Mouse (Mus musculus): ENCODE measurements around the gene Zfp445. TPM values are rescaled to one million over a fixed set of nuclear protein-coding genes. Genes with fewer than 3 reads are reported as not detected.

Zfp445 gene
- 2.0 and 7.3 TPM in 2 replicates for polyA plus RNA-seq (2012; rRNA removed; ENCODE audit: low replicate concordance)

DNA sequence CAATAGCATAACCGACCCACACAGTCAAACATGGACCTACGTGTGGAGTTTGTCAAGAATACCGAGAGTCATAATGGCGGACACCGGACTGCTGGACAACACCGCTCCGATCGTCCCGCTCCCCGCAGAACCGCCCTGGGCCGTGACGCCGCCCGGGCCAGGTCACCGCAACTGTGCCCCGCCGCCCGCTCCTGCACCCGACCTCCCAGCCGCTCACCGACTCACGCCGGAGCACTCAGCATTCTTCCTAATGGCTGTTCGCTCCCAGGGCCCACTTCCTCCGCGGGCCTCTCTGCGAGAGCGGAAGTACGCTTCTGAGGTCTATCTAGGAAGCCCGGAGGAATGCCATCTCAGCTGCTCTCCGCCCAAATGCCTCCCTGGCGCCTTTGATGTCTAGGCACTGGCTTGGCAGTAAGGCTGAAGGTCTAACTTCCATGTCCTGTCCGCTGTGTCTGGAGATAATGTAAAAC lies at the start of gene Zfp445:
TSS of gene Zfp445 (minus strand) at position 310 of the 470 bp plus-strand sequence.

GRCm38 (mm10) chr9:122885385-122885784 lies 19.6 kb upstream of the Zfp445 start, which contains the start of gene Zkscan7:
TSS of gene Zkscan7 (plus strand) at chr9:122885685.

DNA sequence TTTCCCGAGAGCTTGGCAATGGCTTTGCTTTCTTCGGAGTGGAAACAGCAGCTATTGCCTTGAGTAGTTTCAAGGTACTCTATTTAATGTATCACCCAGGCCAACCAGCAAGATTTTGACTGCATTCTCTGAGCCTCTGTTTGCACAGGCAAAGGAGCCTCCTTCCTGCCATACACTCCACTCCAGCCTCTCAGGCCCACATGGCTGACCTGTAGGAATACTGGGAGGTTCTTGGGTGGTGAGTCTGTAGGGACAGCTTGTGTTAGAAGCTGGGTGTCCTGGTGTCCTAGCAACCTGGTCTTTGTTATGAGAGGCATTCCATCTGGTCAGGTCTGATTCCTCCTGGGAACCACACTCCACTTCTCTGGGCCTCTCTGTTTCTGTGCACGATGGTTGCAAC lies 22.0 kb downstream of the Zfp445 start, which contains the start of gene Gm35549:
TSS of gene Gm35549 (minus strand) at position 276 of the 400 bp plus-strand sequence.

DNA sequence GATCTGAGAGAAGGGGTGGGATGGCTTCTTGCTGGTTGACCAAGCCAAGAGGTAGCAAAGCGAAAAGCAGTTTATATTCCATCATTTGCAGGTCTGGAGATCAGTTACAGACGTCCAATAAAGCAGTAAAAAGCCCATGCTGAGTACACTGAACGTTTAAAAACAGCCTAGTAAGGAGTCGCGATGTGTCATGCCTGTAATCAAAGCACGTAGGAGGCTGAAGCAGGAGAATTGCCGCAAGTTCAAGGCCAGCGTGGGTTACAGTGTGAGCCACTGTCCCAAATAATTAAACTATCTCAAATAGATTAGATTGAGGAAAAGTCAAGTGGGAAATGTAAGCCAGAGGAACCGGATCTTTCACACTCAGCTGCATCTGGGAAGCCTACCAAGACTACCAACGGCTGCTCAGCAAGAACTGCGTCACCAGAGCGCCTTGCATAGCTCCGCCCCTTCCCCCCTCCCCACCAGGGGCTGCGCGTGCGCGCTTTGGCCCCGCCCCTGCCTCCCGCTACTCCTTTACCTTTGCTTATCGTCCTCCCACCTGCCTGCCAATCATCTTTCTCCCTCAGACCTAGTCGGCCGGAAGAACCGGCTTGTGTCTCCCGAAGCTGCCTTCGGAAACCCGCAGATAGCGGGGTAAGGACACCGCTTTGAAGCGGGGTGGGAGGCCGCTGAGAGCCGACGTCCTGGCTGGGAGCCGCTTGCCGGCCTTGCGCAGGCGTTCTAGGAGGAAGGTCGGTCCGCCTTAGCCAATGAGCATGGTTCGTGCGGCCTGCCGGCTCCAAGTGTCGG lies 60.6 kb downstream of the Zfp445 start, which contains the start of gene Tcaim:
TSS of gene Tcaim (plus strand) at position 487 of the 792 bp plus-strand sequence.

Other genes starting within 250 kb of the Zfp445 start
- gene Topaz1, start 118.7 kb downstream of the Zfp445 start, polyA plus RNA-seq (2012; rRNA removed; ENCODE audit: low replicate concordance): not detected in 2 replicates
- 0.79 and 1.1 TPM in 2 replicates for gene Tcaim, start 60.5 kb downstream of the Zfp445 start, polyA plus RNA-seq (2012; rRNA removed; ENCODE audit: low replicate concordance)
- gene Gm35549, start 22.0 kb downstream of the Zfp445 start, polyA plus RNA-seq (2012; rRNA removed; ENCODE audit: low replicate concordance): not detected in 2 replicates
- gene Zkscan7, start 19.7 kb upstream of the Zfp445 start, polyA plus RNA-seq (2012; rRNA removed; ENCODE audit: low replicate concordance): 0.71 and 1.2 TPM in 2 replicates
- gene Zfp105, start 57.1 kb upstream of the Zfp445 start, polyA plus RNA-seq (2012; rRNA removed; ENCODE audit: low replicate concordance): 0.05 TPM in 1 of 2 replicates, not detected in the other
- 0.69 and 1.1 TPM in 2 replicates for gene 1110059G10Rik, start 85.0 kb upstream of the Zfp445 start, polyA plus RNA-seq (2012; rRNA removed; ENCODE audit: low replicate concordance)
- gene Kif15, start 85.0 kb upstream of the Zfp445 start, polyA plus RNA-seq (2012; rRNA removed; ENCODE audit: low replicate concordance): 0.51 and 0.92 TPM in 2 replicates
- 8.5 and 11.1 TPM in 2 replicates for gene Tmem42, start 155.3 kb upstream of the Zfp445 start, polyA plus RNA-seq (2012; rRNA removed; ENCODE audit: low replicate concordance)
- not detected in 2 replicates for gene Tgm4, start 168.7 kb upstream of the Zfp445 start, polyA plus RNA-seq (2012; rRNA removed; ENCODE audit: low replicate concordance)
- gene Zdhhc3, start 247.2 kb upstream of the Zfp445 start, polyA plus RNA-seq (2012; rRNA removed; ENCODE audit: low replicate concordance): 149 and 287 TPM in 2 replicates
- 4.8 and 9.9 TPM in 2 replicates for gene Exosc7, start 247.2 kb upstream of the Zfp445 start, polyA plus RNA-seq (2012; rRNA removed; ENCODE audit: low replicate concordance)